Mouse (Mus musculus) spleen, adult 2 months (tissue): ENCODE data around the gene Tmem59l. TPM values are rescaled to one million over a fixed set of nuclear protein-coding genes. Genes with fewer than 3 reads are reported as not detected.

ENCODE experiments used
- DNase-seq, 2 experiments: peaks; one replicate each; pipeline versions ENCODE4 v3.0.0 to v3.0.0-alpha.2; 2012 to 2021; ENCODE audit warnings: low spot score in 2 of 2, low read depth in 1 of 2
- H3K27ac ChIP-seq: fragments of 200-500 bp; 2 replicates; pipeline ENCODE4 v1.5.1; 2012; ENCODE audit warnings: low read length, inconsistent platforms; ENCODE audit not compliant: insufficient read depth
- H3K27me3 ChIP-seq: fragments of 200-500 bp; 2 replicates; pipeline ENCODE4 v1.6.1; 2012; ENCODE audit warnings: mild to moderate bottlenecking, moderate library complexity, low read length, inconsistent platforms; ENCODE audit not compliant: control insufficient read depth, insufficient read depth
- H3K36me3 ChIP-seq: fragments of 200-500 bp; 2 replicates; pipeline ENCODE4 v1.6.1; 2012; ENCODE audit warnings: mild to moderate bottlenecking, low read length, inconsistent platforms; ENCODE audit not compliant: control insufficient read depth, insufficient read depth
- H3K4me1 ChIP-seq: fragments of 200-500 bp; 2 replicates; pipeline ENCODE4 v1.6.1; 2011; ENCODE audit warnings: inconsistent platforms; ENCODE audit not compliant: control insufficient read depth, insufficient read depth, insufficient read length
- H3K4me3 ChIP-seq: fragments of 200-500 bp; 2 replicates; pipeline ENCODE4 v1.5.1; 2011; ENCODE audit warnings: mild to moderate bottlenecking, inconsistent platforms; ENCODE audit not compliant: insufficient read depth, insufficient read length; ENCODE audit errors: extremely low read depth
- CTCF ChIP-seq: fragments of 200-500 bp; IDR thresholded peaks from 2 replicates; pipeline ENCODE4 v1.5.1; 2011; ENCODE audit warnings: mild to moderate bottlenecking, inconsistent platforms; ENCODE audit not compliant: insufficient read depth, insufficient read length, insufficient replicate concordance; ENCODE audit errors: extremely low read depth
- POLR2A ChIP-seq: fragments of 200-500 bp; IDR thresholded peaks from 2 replicates; pipeline ENCODE4 v1.6.1; 2011; ENCODE audit warnings: low read depth, low read length, inconsistent platforms
- WGBS: fragments of 180-500 bp; shearing (Covaris S2); methylation state at CpG from one replicate; pipeline ENCODE4 v1.1.7; 2018; 5-methylcytosine and 5-hydroxymethylcytosine counted together
- polyA plus RNA-seq: library from polyadenylated mRNA; depleted of rRNA; stranded (reverse); fragments of >200 nt; gene quantifications from 2 replicates; pipeline ENCODE4 v1.2.3, GENCODE M21; 2012

The Tmem59l gene
- polyA plus RNA-seq, 1 experiment: not detected

DNA sequence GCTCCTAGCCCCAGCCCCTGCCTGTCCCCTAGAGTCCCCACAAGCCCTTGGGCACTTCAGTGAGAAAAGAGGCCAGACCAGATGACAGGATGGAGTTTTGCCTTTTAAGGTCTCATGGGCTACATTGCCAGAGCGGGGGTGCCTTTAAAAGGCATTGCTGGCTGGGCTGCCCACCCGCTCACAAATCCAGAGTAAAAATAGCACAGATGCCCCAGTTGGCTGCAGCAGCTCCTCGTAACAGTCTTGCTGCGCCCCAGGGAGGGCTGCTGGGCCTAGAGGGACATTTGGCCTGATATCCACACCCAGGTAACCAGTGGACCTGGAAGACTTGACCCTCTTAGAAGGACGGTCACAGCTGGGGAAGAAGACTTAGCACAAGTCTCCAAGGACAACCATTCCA, 33.3 kb downstream of the Tmem59l start:
- Histone ChIP-seq H3K27ac (no peak overlapping the region), H3K4me1 (no peaks in the 10 kb centered on the region), H3K27me3 (no peaks in the 10 kb centered on the region), H3K4me3 (no peak overlapping the region), H3K36me3 (peaks cover 6% of the 10 kb centered on the region)
- TF ChIP-seq POLR2A (no peak), CTCF (no peak)
- no peak for DNase-seq
- WGBS: 93% methylated on average over 5 of the region's 5 CpGs

GRCm38 (mm10) chr8:70452196-70452966, 34.8 kb downstream of the Tmem59l start:
- Histone ChIP-seq H3K4me1 (no peaks in the 10 kb centered on the region), H3K36me3 (peaks cover 6% of the 10 kb centered on the region), H3K27me3 (no peaks in the 10 kb centered on the region), H3K4me3 (no peak overlapping the region), H3K27ac (no peak overlapping the region)
- WGBS: 94% methylated on average over 52 of the region's 52 CpGs
- TF ChIP-seq POLR2A (no peak), CTCF (no peak)
- DNase-seq: no peak

- H3K27me3 ChIP-seq: no peaks in the 10 kb centered on the region
- H3K27ac ChIP-seq: no peak overlapping the region
- WGBS: 72% methylated on average over 19 of the region's 19 CpGs
- H3K4me3 ChIP-seq: no peak overlapping the region
- DNase-seq: no peak
- no peaks in the 10 kb centered on the region for H3K4me1 ChIP-seq
- TF ChIP-seq CTCF (no peak), POLR2A (no peak)
- peaks cover 6% of the 10 kb centered on the region for H3K36me3 ChIP-seq
Observed at GRCm38 (mm10) chr8:70447639-70448420, 39.3 kb downstream of the Tmem59l start.

GRCm38 (mm10) chr8:70445988-70446387, 41.2 kb downstream of the Tmem59l start:
- Histone ChIP-seq H3K27ac (no peak overlapping the region), H3K4me3 (no peak overlapping the region), H3K36me3 (0 out of 2 replicates have a peak, but pooled peaks cover 1% of the 10 kb centered on the region), H3K4me1 (no peaks in the 10 kb centered on the region), H3K27me3 (no peaks in the 10 kb centered on the region)
- DNase-seq: no peak
- 87% methylated on average over 1 of the region's 1 CpGs for WGBS
- TF ChIP-seq POLR2A (no peak), CTCF (no peak)

- H3K36me3 ChIP-seq: no peaks in the 10 kb centered on the region
- no peaks in the 10 kb centered on the region for H3K27me3 ChIP-seq
- WGBS: 73% methylated on average over 4 of the region's 4 CpGs
- no peak for TF ChIP-seq POLR2A
- H3K4me3 ChIP-seq: no peak overlapping the region
- H3K4me1 ChIP-seq: peaks cover 8% of the 10 kb centered on the region; the same call in 1 of the 2 replicates
- DNase-seq: no peak
- H3K27ac ChIP-seq: no peak overlapping the region
Observed at GRCm38 (mm10) chr8:70443326-70443725, 43.8 kb downstream of the Tmem59l start.

GRCm38 (mm10) chr8:70441565-70441964, 45.6 kb downstream of the Tmem59l start:
- WGBS: 76% methylated on average over 3 of the region's 3 CpGs
- no peak overlapping the region for H3K4me3 ChIP-seq

GRCm38 (mm10) chr8:70440246-70440645, 46.9 kb downstream of the Tmem59l start:
- no peaks in the 10 kb centered on the region for H3K36me3 ChIP-seq
- H3K4me3 ChIP-seq: no peak overlapping the region
- no peak for DNase-seq
- H3K27ac ChIP-seq: no peak overlapping the region
- H3K4me1 ChIP-seq: peaks cover 8% of the 10 kb centered on the region; the same call in 1 of the 2 replicates
- no peaks in the 10 kb centered on the region; the same call in 1 of the 2 replicates for H3K27me3 ChIP-seq
- 79% methylated on average over 3 of the region's 3 CpGs for WGBS
- TF ChIP-seq POLR2A (no peak), CTCF (no peak)

More at GRCm38 (mm10) chr8:70441565-70441964, 45.6 kb downstream of the Tmem59l start:
- TF ChIP-seq POLR2A: no peak
- no peak for TF ChIP-seq CTCF
- no peaks in the 10 kb centered on the region for H3K36me3 ChIP-seq
- H3K4me1 ChIP-seq: peaks cover 8% of the 10 kb centered on the region; the same call in 1 of the 2 replicates
- H3K27ac ChIP-seq: no peak overlapping the region
- H3K27me3 ChIP-seq: no peaks in the 10 kb centered on the region; the same call in 1 of the 2 replicates
- DNase-seq: no peak
